Mouse (Mus musculus) heart, embryonic 13.5 days (tissue): ENCODE measurements around the gene Cacna2d2. TPM values are rescaled to one million over a fixed set of nuclear protein-coding genes. Genes with fewer than 3 reads are reported as not detected.

Source experiments
- ATAC-seq: fragments of 200-750 bp; cut with Nextera tagmentation; 2 replicates; pipeline ENCODE4 v1.8.0; 2017; ENCODE audit warnings: moderate TSS enrichment; ENCODE audit not compliant: insufficient number of reproducible peaks, low FRiP score, low TSS enrichment; ENCODE audit errors: extremely low read depth
- H3K27ac ChIP-seq: fragments of 300-500 bp; sonication (generic); replicated peaks from 2 replicates; pipeline ENCODE4 v1.5.1; 2015; ENCODE audit warnings: moderate library complexity, mild to moderate bottlenecking, inconsistent platforms
- H3K27me3 ChIP-seq: fragments of 300-500 bp; sonication (generic); replicated peaks from 2 replicates; pipeline ENCODE4 v1.6.1; 2015; ENCODE audit warnings: mild to moderate bottlenecking, inconsistent platforms
- H3K36me3 ChIP-seq: fragments of 300-500 bp; sonication (generic); 2 replicates; pipeline ENCODE4 v1.6.1; 2015; ENCODE audit warnings: mild to moderate bottlenecking, inconsistent platforms
- H3K4me1 ChIP-seq: fragments of 300-500 bp; sonication (generic); 2 replicates; pipeline ENCODE4 v1.6.1; 2015; ENCODE audit warnings: inconsistent platforms
- H3K4me2 ChIP-seq: fragments of 300-500 bp; sonication (generic); 2 replicates; pipeline ENCODE4 v1.6.1; 2015; ENCODE audit warnings: inconsistent platforms, mild to moderate bottlenecking, moderate library complexity
- H3K4me3 ChIP-seq: fragments of 300-500 bp; sonication (generic); 2 replicates; pipeline ENCODE4 v1.5.1; 2015; ENCODE audit warnings: moderate library complexity, mild to moderate bottlenecking, inconsistent platforms
- H3K9ac ChIP-seq: fragments of 300-500 bp; sonication (generic); 2 replicates; pipeline ENCODE4 v1.6.1; 2015; ENCODE audit warnings: inconsistent platforms, mild to moderate bottlenecking, moderate library complexity
- H3K9me3 ChIP-seq: fragments of 300-500 bp; sonication (generic); 2 replicates; pipeline ENCODE4 v1.6.1; 2016; ENCODE audit warnings: inconsistent platforms
- WGBS: fragments of 180-500 bp; shearing (Covaris S2); methylation state at CpG from one replicate; pipeline ENCODE4 v1.1.7; 2015; ENCODE audit warnings: mixed read lengths; 5-methylcytosine and 5-hydroxymethylcytosine counted together
- polyA plus RNA-seq: library from polyadenylated mRNA; unstranded; fragments of >200 nt; fragmentation: Nextera tagmentation; extraction: Ambion mirVana; gene quantifications from 2 replicates; pipeline ENCODE4 v1.2.1, GENCODE M21; 2015

Gene Cacna2d2
- polyA plus RNA-seq, 1 experiment from 2014 or later: 3.8 TPM

- Histone ChIP-seq H3K9ac (peak overlapping the region; percentile 93), H3K4me3 (peak overlapping the region; percentile 74), H3K9me3 (no peaks in the 10 kb centered on the region), H3K4me2 (peak overlapping the region; percentile 97), H3K27ac (peak overlapping the region; percentile 59; the same call in 1 of the 2 replicates), H3K4me1 (peaks cover 31% of the 10 kb centered on the region), H3K36me3 (peaks cover 53% of the 10 kb centered on the region), H3K27me3 (peaks cover 1% of the 10 kb centered on the region; the same call in 1 of the 2 replicates)
- WGBS: 2% methylated on average over 11 of the region's 11 CpGs
- no peak for ATAC-seq
These were observed 142.9 kb downstream of the Cacna2d2 start for GRCm38 (mm10) chr9:107542352-107542686.

- Histone ChIP-seq H3K4me2 (peak overlapping the region; percentile 97), H3K4me3 (peak overlapping the region; percentile 74), H3K27ac (no peak overlapping the region), H3K27me3 (peaks cover 5% of the 10 kb centered on the region; the same call in 1 of the 2 replicates), H3K9ac (peak overlapping the region; percentile 93), H3K36me3 (peaks cover 49% of the 10 kb centered on the region), H3K9me3 (no peaks in the 10 kb centered on the region), H3K4me1 (peaks cover 32% of the 10 kb centered on the region)
- 40% methylated on average over 8 of the region's 8 CpGs for WGBS
- ATAC-seq: no peak
These were observed 143.3 kb downstream of the Cacna2d2 start for GRCm38 (mm10) chr9:107542721-107543120.

- H3K4me3 ChIP-seq: 0 out of 2 replicates have a peak overlapping the region, but pooled peaks have one; percentile 74
- H3K27ac ChIP-seq: no peak overlapping the region
- peak overlapping the region; percentile 97; the same call in 1 of the 2 replicates for H3K4me2 ChIP-seq
- peak overlapping the region; percentile 93 for H3K9ac ChIP-seq
- H3K36me3 ChIP-seq: peaks cover 43% of the 10 kb centered on the region
- peaks cover 32% of the 10 kb centered on the region for H3K4me1 ChIP-seq
- WGBS: 83% methylated on average over 11 of the region's 11 CpGs
- H3K27me3 ChIP-seq: peaks cover 10% of the 10 kb centered on the region; the same call in 1 of the 2 replicates
- ATAC-seq: no peak
- no peaks in the 10 kb centered on the region for H3K9me3 ChIP-seq
These were observed 143.9 kb downstream of the Cacna2d2 start for GRCm38 (mm10) chr9:107543299-107543698.

GRCm38 (mm10) chr9:107544196-107544700 lies 144.8 kb downstream of the Cacna2d2 start:
- Histone ChIP-seq H3K4me2 (no peak overlapping the region), H3K9me3 (no peaks in the 10 kb centered on the region), H3K9ac (no peak overlapping the region), H3K36me3 (peaks cover 34% of the 10 kb centered on the region), H3K4me1 (peaks cover 32% of the 10 kb centered on the region), H3K27me3 (peaks cover 20% of the 10 kb centered on the region), H3K4me3 (no peak overlapping the region), H3K27ac (no peak overlapping the region)
- WGBS: 93% methylated on average over 17 of the region's 17 CpGs
- no peak for ATAC-seq

- ATAC-seq: no peak
- no peak overlapping the region for H3K4me2 ChIP-seq
- WGBS: 89% methylated on average over 12 of the region's 12 CpGs
- H3K27ac ChIP-seq: no peak overlapping the region
- H3K36me3 ChIP-seq: peaks cover 29% of the 10 kb centered on the region
- no peak overlapping the region for H3K4me3 ChIP-seq
- peaks cover 25% of the 10 kb centered on the region for H3K27me3 ChIP-seq
- no peaks in the 10 kb centered on the region for H3K9me3 ChIP-seq
- H3K9ac ChIP-seq: no peak overlapping the region
- peaks cover 32% of the 10 kb centered on the region for H3K4me1 ChIP-seq
These were observed 145.3 kb downstream of the Cacna2d2 start for GRCm38 (mm10) chr9:107544729-107545128.

GRCm38 (mm10) chr9:107545199-107545598 lies 145.8 kb downstream of the Cacna2d2 start:
- Histone ChIP-seq H3K9me3 (no peaks in the 10 kb centered on the region), H3K4me1 (peaks cover 32% of the 10 kb centered on the region), H3K27me3 (peaks cover 29% of the 10 kb centered on the region), H3K4me3 (no peak overlapping the region), H3K36me3 (peaks cover 24% of the 10 kb centered on the region), H3K27ac (no peak overlapping the region), H3K9ac (no peak overlapping the region), H3K4me2 (no peak overlapping the region)
- ATAC-seq: no peak
- WGBS: 78% methylated on average over 10 of the region's 10 CpGs

GRCm38 (mm10) chr9:107545602-107546001 lies 146.2 kb downstream of the Cacna2d2 start:
- no peaks in the 10 kb centered on the region for H3K9me3 ChIP-seq
- 8% methylated on average over 3 of the region's 3 CpGs for WGBS
- no peak for ATAC-seq
- H3K4me1 ChIP-seq: peaks cover 33% of the 10 kb centered on the region
- H3K9ac ChIP-seq: no peak overlapping the region
- H3K4me3 ChIP-seq: no peak overlapping the region
- peaks cover 33% of the 10 kb centered on the region for H3K27me3 ChIP-seq
- H3K4me2 ChIP-seq: no peak overlapping the region
- H3K36me3 ChIP-seq: peaks cover 23% of the 10 kb centered on the region
- no peak overlapping the region for H3K27ac ChIP-seq

- Histone ChIP-seq H3K4me1 (peaks cover 38% of the 10 kb centered on the region), H3K36me3 (peaks cover 23% of the 10 kb centered on the region), H3K27ac (0 out of 2 replicates have a peak within 1 kb of the TSS, but pooled peaks have one; percentile 12), H3K27me3 (peaks cover 39% of the 10 kb centered on the region), H3K4me2 (peak within 1 kb of the TSS; percentile 61), H3K4me3 (peak within 1 kb of the TSS; percentile 20), H3K9me3 (no peaks in the 10 kb centered on the region), H3K9ac (peak within 1 kb of the TSS; percentile 63)
- 5% methylated on average over 20 of the region's 20 CpGs for WGBS
- ATAC-seq: no peak
These were observed 147.6 kb downstream of the Cacna2d2 start, which contains the start of gene Zmynd10 for GRCm38 (mm10) chr9:107547026-107547425. Gene Zmynd10 (plus strand): TSS chr9:107547298.

GRCm38 (mm10) chr9:107547957-107548356 lies 148.5 kb downstream of the Cacna2d2 start:
- ATAC-seq: no peak
- Histone ChIP-seq H3K36me3 (peaks cover 23% of the 10 kb centered on the region), H3K27ac (no peak overlapping the region), H3K9me3 (no peaks in the 10 kb centered on the region), H3K4me3 (no peak overlapping the region), H3K4me1 (peaks cover 39% of the 10 kb centered on the region), H3K4me2 (no peak overlapping the region), H3K9ac (no peak overlapping the region), H3K27me3 (peaks cover 45% of the 10 kb centered on the region)
- WGBS: 74% methylated on average over 5 of the region's 5 CpGs

- H3K36me3 ChIP-seq: peaks cover 17% of the 10 kb centered on the region
- H3K4me2 ChIP-seq: no peak overlapping the region
- ATAC-seq: no peak
- H3K9me3 ChIP-seq: no peaks in the 10 kb centered on the region
- H3K4me3 ChIP-seq: no peak overlapping the region
- 82% methylated on average over 10 of the region's 10 CpGs for WGBS
- H3K27me3 ChIP-seq: peaks cover 46% of the 10 kb centered on the region
- H3K27ac ChIP-seq: no peak overlapping the region
- peaks cover 46% of the 10 kb centered on the region for H3K4me1 ChIP-seq
- H3K9ac ChIP-seq: no peak overlapping the region
These were observed 149.4 kb downstream of the Cacna2d2 start for GRCm38 (mm10) chr9:107548820-107549219.

- H3K9me3 ChIP-seq: no peaks in the 10 kb centered on the region
- WGBS: 80% methylated on average over 20 of the region's 20 CpGs
These were observed 150.1 kb downstream of the Cacna2d2 start for GRCm38 (mm10) chr9:107549297-107550074.

More at GRCm38 (mm10) chr9:107549297-107550074, 150.1 kb downstream of the Cacna2d2 start:
- Histone ChIP-seq H3K4me2 (no peak overlapping the region), H3K27me3 (peaks cover 46% of the 10 kb centered on the region), H3K4me3 (no peak overlapping the region), H3K4me1 (peaks cover 48% of the 10 kb centered on the region), H3K9ac (no peak overlapping the region), H3K27ac (no peak overlapping the region), H3K36me3 (peaks cover 10% of the 10 kb centered on the region)
- no peak for ATAC-seq
